Mouse (Mus musculus) liver, postnatal 0 days (tissue): ENCODE results near the gene Rbfox2.

Source experiments
- CTCF ChIP-seq: sonication (generic); IDR thresholded peaks from 2 replicates; pipeline ENCODE4 v1.5.1; 2016; ENCODE audit warnings: antibody characterized with exemption, low read depth
- EP300 ChIP-seq: IDR thresholded peaks from 2 replicates; pipeline ENCODE4 v1.6.1; 2016; ENCODE audit warnings: antibody characterized with exemption, low read depth, mild to moderate bottlenecking

DNA sequence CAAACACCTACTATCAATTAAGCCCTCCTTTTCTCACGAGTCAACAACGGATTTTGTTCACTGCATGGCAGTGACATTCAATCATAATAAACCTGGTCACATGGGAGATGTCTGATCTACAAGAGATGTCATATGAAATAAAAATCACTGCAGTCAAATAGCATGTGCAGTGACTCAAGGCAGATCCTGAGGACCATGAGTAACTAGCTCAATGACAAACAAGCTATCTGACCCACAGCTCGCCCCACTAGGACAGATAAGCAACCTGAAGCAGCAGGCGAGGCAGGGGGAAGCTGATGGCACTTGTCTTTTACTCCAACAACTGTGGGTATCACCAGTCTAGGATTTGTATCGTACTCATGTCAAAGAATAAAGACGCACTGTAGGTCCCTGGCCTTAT is 14.4 kb downstream of the Rbfox2 start:
- TF ChIP-seq CTCF (no peak), EP300 (no peak)
